Comparison of ENCODE assay signal across 11 mouse cellular contexts in genomic region chr11:43484057-43484456, GRCm38 (mm10). TPM values are rescaled to one million over a fixed set of nuclear protein-coding genes. Genes with fewer than 3 reads are reported as not detected.
DNase-seq lines count a peak whose midpoint lies in the region; ATAC-seq lines count a peak whose summit lies in the region.
"Had no signal": no experiment of that assay in that cellular context is flagged by ENCODE, and none has a peak within 500 bp of the region (broad histone marks: within the 10 kb centered on the region; RNA-seq: fewer than 3 reads in every experiment).

No protein-coding gene starts in this region.

- 84% methylated on average over 4 of the region's 4 CpGs for WGBS in hindbrain, embryonic 14.5 days
- 74% methylated on average over 4 of the region's 4 CpGs for WGBS in hindbrain, embryonic 16.5 days
- WGBS in midbrain, embryonic 12.5 days, result 88% methylated on average over 4 of the region's 4 CpGs
- WGBS in midbrain, embryonic 15.5 days, result 86% methylated on average over 4 of the region's 4 CpGs
- WGBS in heart, embryonic 16.5 days, result 70% methylated on average over 4 of the region's 4 CpGs
- 52% methylated on average over 4 of the region's 4 CpGs for WGBS in stomach, embryonic 15.5 days

- peaks cover 7% of the 10 kb centered on the region; the same call in 1 of the 2 replicates for H3K4me1 ChIP-seq in hindbrain, embryonic 14.5 days (replicated peaks; ENCODE audit: control insufficient read depth, insufficient read depth, low read length)
- no peaks in the 10 kb centered on the region for H3K4me1 ChIP-seq in hindbrain, embryonic 16.5 days (ENCODE audit: control insufficient read depth, insufficient read depth, low read depth, low read length)
- H3K4me1 ChIP-seq in midbrain, embryonic 12.5 days, result peaks cover 9% of the 10 kb centered on the region; the same call in 1 of the 2 replicates
- peaks cover 6% of the 10 kb centered on the region; the same call in 1 of the 2 replicates for H3K4me1 ChIP-seq in midbrain, embryonic 15.5 days
- peaks cover 30% of the 10 kb centered on the region for H3K4me1 ChIP-seq in heart, embryonic 16.5 days (ENCODE audit: control insufficient read depth, insufficient read depth, low read length)
- peaks cover 22% of the 10 kb centered on the region for H3K4me1 ChIP-seq in stomach, embryonic 15.5 days
- H3K4me1 ChIP-seq: liver, embryonic 15.5 days had no signal

- H3K9ac ChIP-seq in hindbrain, embryonic 14.5 days, result no peak overlapping the region
- H3K9ac ChIP-seq in hindbrain, embryonic 16.5 days (ENCODE audit: low read depth, low read length), result no peak overlapping the region
- H3K9ac ChIP-seq in midbrain, embryonic 12.5 days (replicated peaks), result no peak overlapping the region
- no peak overlapping the region for H3K9ac ChIP-seq in midbrain, embryonic 15.5 days
- H3K9ac ChIP-seq in heart, embryonic 16.5 days (ENCODE audit: low read length), result no peak overlapping the region
- H3K9ac ChIP-seq in stomach, embryonic 15.5 days, result no peak overlapping the region
- H3K9ac ChIP-seq: forebrain, embryonic 13.5 days; liver, embryonic 15.5 days had no signal

- H3K4me3 ChIP-seq in hindbrain, embryonic 14.5 days (replicated peaks; ENCODE audit: low read length), result no peak overlapping the region
- H3K4me3 ChIP-seq in hindbrain, embryonic 16.5 days (ENCODE audit: low read length), result no peak overlapping the region
- no peak overlapping the region for H3K4me3 ChIP-seq in midbrain, embryonic 12.5 days
- H3K4me3 ChIP-seq in midbrain, embryonic 15.5 days, result no peak overlapping the region
- no peak overlapping the region for H3K4me3 ChIP-seq in heart, embryonic 16.5 days (ENCODE audit: low read length)
- H3K4me3 ChIP-seq in stomach, embryonic 15.5 days (replicated peaks), result no peak overlapping the region
- H3K4me3 ChIP-seq: forebrain, embryonic 13.5 days; liver, embryonic 15.5 days had no signal

- no peaks in the 10 kb centered on the region for H3K27me3 ChIP-seq in hindbrain, embryonic 14.5 days (ENCODE audit: control insufficient read depth, insufficient read depth, low read length)
- no peaks in the 10 kb centered on the region for H3K27me3 ChIP-seq in hindbrain, embryonic 16.5 days (replicated peaks; ENCODE audit: control insufficient read depth, insufficient read depth, low read length)
- H3K27me3 ChIP-seq in midbrain, embryonic 12.5 days, result peaks cover 4% of the 10 kb centered on the region; the same call in 1 of the 2 replicates
- no peaks in the 10 kb centered on the region for H3K27me3 ChIP-seq in midbrain, embryonic 15.5 days (replicated peaks)
- H3K27me3 ChIP-seq in heart, embryonic 16.5 days (ENCODE audit: control insufficient read depth, insufficient read depth, low read length), result no peaks in the 10 kb centered on the region
- H3K27me3 ChIP-seq in stomach, embryonic 15.5 days (replicated peaks), result no peaks in the 10 kb centered on the region
- H3K27me3 ChIP-seq: forebrain, embryonic 13.5 days; liver, embryonic 15.5 days had no signal

- H3K9me3 ChIP-seq in hindbrain, embryonic 14.5 days (ENCODE audit: control insufficient read depth, low read length), result no peaks in the 10 kb centered on the region
- no peaks in the 10 kb centered on the region for H3K9me3 ChIP-seq in hindbrain, embryonic 16.5 days (ENCODE audit: control insufficient read depth, low read length)
- H3K9me3 ChIP-seq in midbrain, embryonic 12.5 days, result no peaks in the 10 kb centered on the region
- H3K9me3 ChIP-seq in midbrain, embryonic 15.5 days, result no peaks in the 10 kb centered on the region
- no peaks in the 10 kb centered on the region for H3K9me3 ChIP-seq in heart, embryonic 16.5 days (replicated peaks; ENCODE audit: control insufficient read depth, low read length)
- no peaks in the 10 kb centered on the region for H3K9me3 ChIP-seq in stomach, embryonic 15.5 days
- H3K9me3 ChIP-seq: forebrain, embryonic 13.5 days; liver, embryonic 15.5 days had no signal

- no peak for ATAC-seq in hindbrain, embryonic 14.5 days (ENCODE audit: low FRiP score)
- ATAC-seq in hindbrain, embryonic 16.5 days, result no peak
- 0 out of 2 replicates have a peak, but pooled peaks have one; percentile 16 for ATAC-seq in midbrain, embryonic 12.5 days (ENCODE audit: low FRiP score, low read depth)
- ATAC-seq in midbrain, embryonic 15.5 days (replicated peaks), result no peak
- no peak for ATAC-seq in heart, embryonic 16.5 days (replicated peaks; ENCODE audit: extremely low read depth, insufficient read depth, low FRiP score)
- no peak for ATAC-seq in stomach, embryonic 15.5 days (ENCODE audit: insufficient read depth, low FRiP score, low read depth)
- no peak for ATAC-seq in erythroblast, adult 5-6 weeks (replicated peaks; ENCODE audit: low FRiP score, poor library complexity, severe bottlenecking)

- H3K36me3 ChIP-seq in hindbrain, embryonic 14.5 days (replicated peaks; ENCODE audit: control insufficient read depth, insufficient read depth), result no peaks in the 10 kb centered on the region
- H3K36me3 ChIP-seq in hindbrain, embryonic 16.5 days (ENCODE audit: control insufficient read depth, insufficient read depth, low read length), result no peaks in the 10 kb centered on the region
- no peaks in the 10 kb centered on the region for H3K36me3 ChIP-seq in midbrain, embryonic 12.5 days
- no peaks in the 10 kb centered on the region for H3K36me3 ChIP-seq in midbrain, embryonic 15.5 days (replicated peaks)
- no peaks in the 10 kb centered on the region for H3K36me3 ChIP-seq in heart, embryonic 16.5 days (ENCODE audit: control insufficient read depth, insufficient read depth)
- no peaks in the 10 kb centered on the region for H3K36me3 ChIP-seq in stomach, embryonic 15.5 days
- H3K36me3 ChIP-seq: liver, embryonic 15.5 days had no signal

- no peak overlapping the region for H3K27ac ChIP-seq in hindbrain, embryonic 14.5 days
- H3K27ac ChIP-seq in hindbrain, embryonic 16.5 days (ENCODE audit: low read depth, low read length), result no peak overlapping the region
- no peak overlapping the region for H3K27ac ChIP-seq in midbrain, embryonic 12.5 days (replicated peaks)
- H3K27ac ChIP-seq in midbrain, embryonic 15.5 days, result no peak overlapping the region
- H3K27ac ChIP-seq in heart, embryonic 16.5 days (ENCODE audit: low read length), result peak overlapping the region; percentile 72
- peak overlapping the region; percentile 69; the same call in 1 of the 2 replicates for H3K27ac ChIP-seq in stomach, embryonic 15.5 days
- H3K27ac ChIP-seq: forebrain, embryonic 13.5 days; liver, embryonic 15.5 days had no signal

- H3K4me2 ChIP-seq in hindbrain, embryonic 14.5 days (replicated peaks), result 0 out of 2 replicates have a peak overlapping the region, but pooled peaks have one; percentile 4
- H3K4me2 ChIP-seq in hindbrain, embryonic 16.5 days (ENCODE audit: low read length), result no peak overlapping the region
- H3K4me2 ChIP-seq in midbrain, embryonic 12.5 days (replicated peaks), result no peak overlapping the region
- no peak overlapping the region for H3K4me2 ChIP-seq in midbrain, embryonic 15.5 days
- H3K4me2 ChIP-seq in heart, embryonic 16.5 days (ENCODE audit: low read depth, low read length), result no peak overlapping the region
- H3K4me2 ChIP-seq in stomach, embryonic 15.5 days, result no peak overlapping the region
- H3K4me2 ChIP-seq: liver, embryonic 15.5 days had no signal

- DNase-seq in hindbrain, embryonic 14.5 days (ENCODE audit: low spot score), result no peak
- no peak for DNase-seq in thymus, postnatal 14 days

RNA-seq across cellular contexts. Expression of gene C1qtnf2, which starts 10.0 kb away (rescaled TPM):
- polyA plus RNA-seq in hindbrain, embryonic 14.5 days (2014; fragmentation: Nextera tagmentation; extraction: Ambion mirVana), result 11.8 and 13.5 TPM in 2 replicates
- 15.5 and 16.6 TPM in 2 replicates for polyA plus RNA-seq in hindbrain, embryonic 16.5 days (2015; fragmentation: Nextera tagmentation; extraction: Ambion mirVana)
- polyA plus RNA-seq in midbrain, embryonic 12.5 days (2016; fragmentation: Nextera tagmentation; extraction: Ambion mirVana), result 3.7 and 4.5 TPM in 2 replicates
- 9.7 and 10.0 TPM in 2 replicates for polyA plus RNA-seq in midbrain, embryonic 15.5 days (2015; fragmentation: Nextera tagmentation; extraction: Ambion mirVana)
- 6.2 and 6.3 TPM in 2 replicates for polyA plus RNA-seq in heart, embryonic 16.5 days (2015; fragmentation: Nextera tagmentation; extraction: Ambion mirVana)
- polyA plus RNA-seq in stomach, embryonic 15.5 days (2015; fragmentation: Nextera tagmentation; extraction: Ambion mirVana), result 10.1 and 10.4 TPM in 2 replicates
- not detected in 2 replicates for total RNA-seq in erythroblast, adult 5-6 weeks (2015; ENCODE audit: low replicate concordance)
- total RNA-seq in erythroblast, adult 5-6 weeks (2017; ENCODE audit: low replicate concordance), result not detected in 2 replicates
- total RNA-seq: common myeloid progenitor, adult 5-6 weeks had no signal

RNA-seq across cellular contexts. Expression of gene Ccnjl, which starts 44.5 kb away (rescaled TPM):
- 10.9 and 11.9 TPM in 2 replicates for polyA plus RNA-seq in hindbrain, embryonic 14.5 days (2014; fragmentation: Nextera tagmentation; extraction: Ambion mirVana)
- polyA plus RNA-seq in hindbrain, embryonic 16.5 days (2015; fragmentation: Nextera tagmentation; extraction: Ambion mirVana), result 7.1 and 10.7 TPM in 2 replicates
- 32.4 and 32.6 TPM in 2 replicates for polyA plus RNA-seq in midbrain, embryonic 12.5 days (2016; fragmentation: Nextera tagmentation; extraction: Ambion mirVana)
- polyA plus RNA-seq in midbrain, embryonic 15.5 days (2015; fragmentation: Nextera tagmentation; extraction: Ambion mirVana), result 13.7 and 15.3 TPM in 2 replicates
- polyA plus RNA-seq in heart, embryonic 16.5 days (2015; fragmentation: Nextera tagmentation; extraction: Ambion mirVana), result 19.5 and 20.4 TPM in 2 replicates
- 12.7 and 13.5 TPM in 2 replicates for polyA plus RNA-seq in stomach, embryonic 15.5 days (2015; fragmentation: Nextera tagmentation; extraction: Ambion mirVana)
- not detected in 2 replicates for total RNA-seq in erythroblast, adult 5-6 weeks (2015; ENCODE audit: low replicate concordance)
- total RNA-seq in erythroblast, adult 5-6 weeks (2017; ENCODE audit: low replicate concordance), result 0.98 TPM in 1 of 2 replicates, not detected in the other

RNA-seq across cellular contexts. Expression of gene Slu7, which starts 50.5 kb away (rescaled TPM):
- polyA plus RNA-seq in hindbrain, embryonic 14.5 days (2014; fragmentation: Nextera tagmentation; extraction: Ambion mirVana), result 55.2 and 57.0 TPM in 2 replicates
- 54.4 and 55.2 TPM in 2 replicates for polyA plus RNA-seq in hindbrain, embryonic 16.5 days (2015; fragmentation: Nextera tagmentation; extraction: Ambion mirVana)
- 66.7 and 73.5 TPM in 2 replicates for polyA plus RNA-seq in midbrain, embryonic 12.5 days (2016; fragmentation: Nextera tagmentation; extraction: Ambion mirVana)
- polyA plus RNA-seq in midbrain, embryonic 15.5 days (2015; fragmentation: Nextera tagmentation; extraction: Ambion mirVana), result 65.3 and 66.8 TPM in 2 replicates
- 37.6 and 40.5 TPM in 2 replicates for polyA plus RNA-seq in heart, embryonic 16.5 days (2015; fragmentation: Nextera tagmentation; extraction: Ambion mirVana)
- 51.0 and 51.8 TPM in 2 replicates for polyA plus RNA-seq in stomach, embryonic 15.5 days (2015; fragmentation: Nextera tagmentation; extraction: Ambion mirVana)
- total RNA-seq in erythroblast, adult 5-6 weeks (2015; ENCODE audit: low replicate concordance), result 18.8 and 36.8 TPM in 2 replicates
- total RNA-seq in erythroblast, adult 5-6 weeks (2017; ENCODE audit: low replicate concordance), result 87.7 and 93.6 TPM in 2 replicates

RNA-seq across cellular contexts. Expression of gene Pttg1, which starts 58.0 kb away (rescaled TPM):
- 44.9 and 53.0 TPM in 2 replicates for polyA plus RNA-seq in hindbrain, embryonic 14.5 days (2014; fragmentation: Nextera tagmentation; extraction: Ambion mirVana)
- 51.0 and 56.3 TPM in 2 replicates for polyA plus RNA-seq in hindbrain, embryonic 16.5 days (2015; fragmentation: Nextera tagmentation; extraction: Ambion mirVana)
- 73.3 and 76.1 TPM in 2 replicates for polyA plus RNA-seq in midbrain, embryonic 12.5 days (2016; fragmentation: Nextera tagmentation; extraction: Ambion mirVana)
- polyA plus RNA-seq in midbrain, embryonic 15.5 days (2015; fragmentation: Nextera tagmentation; extraction: Ambion mirVana), result 37.4 and 43.8 TPM in 2 replicates
- polyA plus RNA-seq in heart, embryonic 16.5 days (2015; fragmentation: Nextera tagmentation; extraction: Ambion mirVana), result 110 and 121 TPM in 2 replicates
- polyA plus RNA-seq in stomach, embryonic 15.5 days (2015; fragmentation: Nextera tagmentation; extraction: Ambion mirVana), result 60.9 and 62.4 TPM in 2 replicates
- total RNA-seq in erythroblast, adult 5-6 weeks (2015; ENCODE audit: low replicate concordance), result 98.6 and 127 TPM in 2 replicates
- total RNA-seq in erythroblast, adult 5-6 weeks (2017; ENCODE audit: low replicate concordance), result 89.8 and 114 TPM in 2 replicates

Comparison
In these comparisons a context has a peak if more than half of its experiments do, and no peak if none do; other contexts are left out.
1. H3K27ac ChIP-seq: peak in heart, embryonic 16.5 days (single experiment) and stomach, embryonic 15.5 days (single experiment); none in hindbrain, embryonic 14.5 days (single experiment), hindbrain, embryonic 16.5 days (single experiment), midbrain, embryonic 12.5 days (single experiment) and midbrain, embryonic 15.5 days (single experiment).